In genomic region chr4:154240608-154241007, GRCm38 (mm10) we compare ENCODE assay signal across 21 mouse cellular contexts.
DNase-seq lines count a peak whose midpoint lies in the region; ATAC-seq and TF ChIP-seq lines count a peak whose summit lies in the region.
"Had no signal": no experiment of that assay in that cellular context is flagged by ENCODE, and none has a peak within 500 bp of the region (broad histone marks: within the 10 kb centered on the region; RNA-seq: fewer than 3 reads in every experiment).

No protein-coding gene starts in this region.

- WGBS in lung, embryonic 14.5 days, result 56% methylated on average over 11 of the region's 11 CpGs
- WGBS in lung, adult 2 months, result 67% methylated on average over 11 of the region's 11 CpGs
- WGBS in embryonic facial prominence, embryonic 15.5 days, result 58% methylated on average over 11 of the region's 11 CpGs

- H3K4me3 ChIP-seq in lung, embryonic 14.5 days (ENCODE audit: low read depth, low read length), result no peak overlapping the region
- H3K4me3 ChIP-seq in lung, adult 2 months (replicated peaks; ENCODE audit: extremely low read depth, low read depth, low read length), result no peak overlapping the region
- 0 out of 2 replicates have a peak overlapping the region, but pooled peaks have one; percentile 8 for H3K4me3 ChIP-seq in embryonic facial prominence, embryonic 15.5 days (replicated peaks)
- H3K4me3 ChIP-seq: embryonic facial prominence, embryonic 12.5 days; forebrain, embryonic 15.5 days; heart, embryonic 13.5 days; hindbrain, embryonic 10.5 days; neural tube, embryonic 12.5 days had no signal

- no peak overlapping the region for H3K27ac ChIP-seq in lung, embryonic 14.5 days (ENCODE audit: low read depth)
- H3K27ac ChIP-seq in embryonic facial prominence, embryonic 15.5 days (replicated peaks), result no peak overlapping the region
- H3K27ac ChIP-seq: embryonic facial prominence, embryonic 12.5 days; forebrain, embryonic 15.5 days; heart, embryonic 13.5 days; neural tube, embryonic 12.5 days had no signal

- no peaks in the 10 kb centered on the region for H3K27me3 ChIP-seq in lung, embryonic 14.5 days (ENCODE audit: insufficient read depth, low read length)
- no peaks in the 10 kb centered on the region for H3K27me3 ChIP-seq in embryonic facial prominence, embryonic 15.5 days
- H3K27me3 ChIP-seq: CH12.LX; embryonic facial prominence, embryonic 12.5 days; forebrain, embryonic 15.5 days; neural tube, embryonic 12.5 days had no signal

- H3K9ac ChIP-seq in lung, embryonic 14.5 days, result no peak overlapping the region
- no peak overlapping the region for H3K9ac ChIP-seq in embryonic facial prominence, embryonic 15.5 days
- H3K9ac ChIP-seq: embryonic facial prominence, embryonic 12.5 days; forebrain, embryonic 15.5 days; heart, embryonic 13.5 days; liver, postnatal 0 days; neural tube, embryonic 12.5 days had no signal

- no peak for ATAC-seq in lung, embryonic 14.5 days (ENCODE audit: insufficient read depth)
- ATAC-seq in embryonic facial prominence, embryonic 15.5 days (ENCODE audit: insufficient number of reproducible peaks, low FRiP score, low TSS enrichment, low read depth), result no peak
- ATAC-seq: forebrain, embryonic 15.5 days; liver, postnatal 0 days had no signal

- no peaks in the 10 kb centered on the region for H3K9me3 ChIP-seq in lung, embryonic 14.5 days (ENCODE audit: low read depth, low read length)
- no peaks in the 10 kb centered on the region for H3K9me3 ChIP-seq in embryonic facial prominence, embryonic 15.5 days (replicated peaks)
- H3K9me3 ChIP-seq: embryonic facial prominence, embryonic 12.5 days; forebrain, embryonic 15.5 days; heart, embryonic 13.5 days; hindbrain, embryonic 10.5 days; neural tube, embryonic 12.5 days had no signal

- H3K4me2 ChIP-seq in lung, embryonic 14.5 days, result no peak overlapping the region
- H3K4me2 ChIP-seq in embryonic facial prominence, embryonic 15.5 days (replicated peaks), result peak overlapping the region; percentile 69
- H3K4me2 ChIP-seq: embryonic facial prominence, embryonic 12.5 days; forebrain, embryonic 15.5 days; heart, embryonic 13.5 days; neural tube, embryonic 12.5 days had no signal

- intact Hi-C loops in heart, postnatal 10 days (cut with DNase I), result no loop called here
- intact Hi-C loops in heart, postnatal 25 days (cut with DNase I), result no loop called here

- DNase-seq in heart, postnatal 10 days, result peak; percentile 51 to 52
- DNase-seq in heart, postnatal 25 days (ENCODE audit: low spot score), result no peak
- DNase-seq in lung, embryonic 14.5 days, result no peak
- no peak for DNase-seq in lung, adult 2 months
- DNase-seq in retina, postnatal 1 day, result peak; percentile 64
- DNase-seq in adrenal gland, adult 2 months, result no peak
- DNase-seq: adrenal gland, postnatal 36 days; cerebellum, adult 2 months; gastrocnemius, postnatal 36 days; kidney, adult 8-10 months; kidney, postnatal 14 days; liver, postnatal 0 days; lung, postnatal 4 days; right cerebral cortex, postnatal 25 days had no signal

- peak; percentile 15; the same call in 1 of the 2 replicates for TF ChIP-seq CTCF in lung, embryonic 14.5 days (IDR thresholded peaks at IDR 0.05; ENCODE audit: low read depth)
- TF ChIP-seq CTCF in lung, adult 2 months (IDR thresholded peaks at IDR 0.05; ENCODE audit: insufficient read depth, low read length), result no peak

- no peaks in the 10 kb centered on the region for H3K36me3 ChIP-seq in lung, embryonic 14.5 days (ENCODE audit: insufficient read depth)
- peaks cover 5% of the 10 kb centered on the region; the same call in 1 of the 2 replicates for H3K36me3 ChIP-seq in embryonic facial prominence, embryonic 15.5 days
- H3K36me3 ChIP-seq: forebrain, embryonic 15.5 days; neural tube, embryonic 12.5 days had no signal

- TF ChIP-seq POLR2A in lung, adult 2 months (IDR thresholded peaks at IDR 0.05; ENCODE audit: borderline replicate concordance, extremely low read depth, low read depth, low read length), result no peak

- 0 out of 2 replicates have a peak, but pooled peaks cover 3% of the 10 kb centered on the region for H3K4me1 ChIP-seq in lung, embryonic 14.5 days (ENCODE audit: insufficient read depth)
- H3K4me1 ChIP-seq in lung, adult 2 months (ENCODE audit: control insufficient read depth, insufficient read depth, low read length), result no peaks in the 10 kb centered on the region
- H3K4me1 ChIP-seq in embryonic facial prominence, embryonic 15.5 days, result peaks cover 98% of the 10 kb centered on the region

Comparison
In these comparisons a context has a peak if more than half of its experiments do, and no peak if none do; other contexts are left out.
1. DNase-seq: peak in heart, postnatal 10 days (2 of 2) and retina, postnatal 1 day (single experiment); none in heart, postnatal 25 days (single experiment), lung, embryonic 14.5 days (single experiment), lung, adult 2 months (single experiment) and adrenal gland, adult 2 months (single experiment).